Mouse (Mus musculus): ENCODE results near the gene Tbc1d16.

DNA sequence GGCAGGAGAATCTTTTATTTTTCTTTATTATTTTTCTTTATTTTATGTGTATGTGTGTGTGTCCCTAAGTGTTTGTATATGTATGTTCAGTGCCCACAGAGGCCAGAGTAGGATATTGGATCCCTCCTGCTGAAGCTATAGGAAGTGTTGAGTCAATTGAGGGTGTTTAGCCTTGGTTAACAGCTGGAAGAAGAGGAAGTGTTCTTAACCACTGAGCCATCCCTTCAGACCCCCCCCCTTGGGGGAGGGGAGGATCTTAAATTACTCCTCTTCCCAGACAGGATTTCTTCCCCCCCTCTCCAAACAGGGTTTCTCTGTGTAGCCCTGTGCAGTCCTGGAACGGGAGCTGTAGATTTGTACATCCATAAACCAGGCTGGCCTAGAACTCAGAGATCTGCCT lies 135.0 kb downstream of the Tbc1d16 start:
- TF ChIP-seq CTCF (IDR thresholded peaks at IDR 0.05; ENCODE audit: extremely low read depth, insufficient read length, insufficient replicate concordance, low read depth, low read length) (no peak), POLR2A (IDR thresholded peaks at IDR 0.05; ENCODE audit: low read depth, low read length) (no peak)

All from small intestine, adult 2 months (tissue).